Mouse (Mus musculus) frontal cortex, postnatal 14 days (tissue): ENCODE results near the gene Anxa5.

Experiments
- DNase-seq, 2 experiments: peaks; one replicate each; pipeline ENCODE4 v3.0.0; 2022; ENCODE audit warnings: low spot score in 2 of 2

Anxa5 gene

DNA sequence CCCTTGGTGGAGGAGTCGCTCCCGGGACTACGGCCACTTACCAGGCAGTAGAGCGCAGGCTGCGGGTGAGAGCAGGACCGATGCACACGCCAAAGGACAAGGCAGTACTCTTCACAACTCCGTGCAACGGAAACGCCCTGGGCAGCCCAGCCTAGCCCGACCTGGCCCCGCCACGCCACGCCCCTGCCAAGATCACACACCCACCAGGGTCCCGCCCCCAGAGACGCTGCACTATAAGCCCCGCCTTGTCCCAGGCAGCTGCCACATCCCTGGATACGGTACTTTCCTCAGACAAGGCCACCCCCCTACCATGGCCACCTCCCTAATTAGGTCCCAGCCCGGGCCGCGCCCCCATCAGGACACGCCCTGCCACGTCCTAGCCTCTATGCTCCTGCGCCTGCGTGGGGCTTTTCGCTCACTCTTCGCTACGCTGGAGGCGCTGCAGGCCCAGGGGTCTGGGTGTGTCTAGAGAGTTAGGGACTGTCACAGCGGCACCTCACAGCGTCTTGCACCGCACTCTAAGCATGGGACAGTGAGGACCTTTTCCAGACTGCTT lies at the start of gene Anxa5, which contains the start of gene 1810062G17Rik:
Anxa5 (minus strand) TSS at position 363 of the 556 bp plus-strand sequence.
1810062G17Rik (plus strand) TSS at position 406 of the 556 bp plus-strand sequence.
- DNase-seq, result peak; percentile 81 to 87

- no peak for DNase-seq
Measured at GRCm38 (mm10) chr3:36524466-36524865, 48.8 kb upstream of the Anxa5 start.

GRCm38 (mm10) chr3:36522137-36522536 lies 46.4 kb upstream of the Anxa5 start:
- DNase-seq, result no peak

- DNase-seq, result peak in 1 of 2 experiments; percentile 35
Measured at GRCm38 (mm10) chr3:36521073-36522060, 45.7 kb upstream of the Anxa5 start, which contains the start of gene Gm11549. TSS of gene Gm11549 (minus strand) at chr3:36521813.

DNA sequence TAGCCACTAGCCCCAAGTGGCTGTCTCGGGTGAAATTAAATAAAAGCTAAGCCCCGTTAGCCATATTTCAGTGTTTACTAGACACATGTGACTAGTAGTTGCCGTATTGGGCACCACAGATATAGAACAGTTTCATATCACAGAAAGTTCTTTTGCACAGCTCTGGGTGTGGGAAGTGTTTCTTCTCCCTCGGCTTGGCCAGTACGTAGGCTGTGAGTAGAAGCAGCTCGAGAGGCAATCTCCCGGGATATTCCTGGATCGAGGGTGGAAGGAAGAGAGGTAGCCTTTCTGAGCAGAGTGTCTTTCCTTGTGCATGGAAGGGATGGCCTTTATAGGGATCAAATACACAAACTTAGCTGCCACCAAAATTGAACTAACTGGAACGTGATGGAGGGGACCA lies 40.5 kb upstream of the Anxa5 start:
- DNase-seq, result peak in 1 of 2 experiments; percentile 35

DNA sequence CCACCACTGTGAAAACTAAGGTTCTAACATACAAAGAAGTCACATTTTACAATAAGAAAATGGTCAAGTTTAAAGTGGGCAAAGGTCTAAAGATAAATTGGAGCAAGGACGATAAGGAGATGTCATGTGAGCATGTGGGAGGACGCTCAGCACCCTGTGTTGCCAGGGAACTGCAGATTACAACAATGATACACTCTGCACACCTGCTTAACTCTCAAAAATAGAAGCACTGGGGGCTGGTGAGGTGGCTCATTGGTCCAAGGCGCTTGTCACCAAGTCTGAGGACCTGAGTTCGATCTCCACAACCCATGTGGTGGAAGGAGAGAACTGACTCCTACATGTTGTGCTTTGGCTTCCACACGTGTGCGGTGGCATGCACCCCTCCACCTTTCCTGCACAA lies 35.8 kb upstream of the Anxa5 start:
- DNase-seq, result no peak

GRCm38 (mm10) chr3:36505809-36506735 lies 30.4 kb upstream of the Anxa5 start:
- DNase-seq, result no peak

DNA sequence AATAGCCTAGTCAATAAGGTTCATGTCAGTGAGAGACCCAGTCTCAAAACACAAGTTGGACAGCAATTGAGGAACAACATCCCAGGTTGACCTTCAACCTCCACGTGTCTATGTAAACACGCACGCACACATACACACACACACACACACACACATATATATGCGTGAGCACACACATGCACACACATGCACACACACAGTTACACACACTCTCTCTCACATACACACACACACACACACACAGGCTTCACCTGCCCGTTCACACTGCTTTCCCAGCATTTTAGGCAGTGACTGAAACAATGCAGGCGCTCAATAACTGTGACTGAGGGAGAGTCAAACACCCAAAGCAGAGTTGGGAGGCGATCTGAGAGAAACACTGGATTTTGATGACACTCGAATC lies 29.6 kb upstream of the Anxa5 start:
- DNase-seq, result no peak

DNA sequence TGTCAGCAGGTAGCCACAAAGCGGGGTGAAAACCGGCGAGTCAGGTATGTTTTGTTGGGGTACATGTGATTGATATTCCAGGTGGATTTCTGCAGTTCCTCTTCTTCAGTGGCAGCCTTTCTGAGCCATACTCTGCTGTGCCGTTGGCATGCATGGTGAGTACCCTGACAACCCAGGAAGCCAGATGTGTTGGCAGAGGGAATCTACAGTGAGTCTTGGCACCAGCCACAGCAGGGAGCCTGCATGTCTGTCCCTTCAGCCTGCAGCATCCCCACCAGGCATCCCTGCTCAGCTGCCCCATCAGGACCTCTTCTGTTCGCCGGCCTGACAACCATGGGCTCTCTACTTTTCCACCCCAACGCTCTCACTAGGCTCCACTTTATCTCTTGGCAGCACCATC lies 25.9 kb upstream of the Anxa5 start:
- DNase-seq, result no peak

- DNase-seq, result no peak
Measured at GRCm38 (mm10) chr3:36500976-36501375, 25.3 kb upstream of the Anxa5 start.

DNA sequence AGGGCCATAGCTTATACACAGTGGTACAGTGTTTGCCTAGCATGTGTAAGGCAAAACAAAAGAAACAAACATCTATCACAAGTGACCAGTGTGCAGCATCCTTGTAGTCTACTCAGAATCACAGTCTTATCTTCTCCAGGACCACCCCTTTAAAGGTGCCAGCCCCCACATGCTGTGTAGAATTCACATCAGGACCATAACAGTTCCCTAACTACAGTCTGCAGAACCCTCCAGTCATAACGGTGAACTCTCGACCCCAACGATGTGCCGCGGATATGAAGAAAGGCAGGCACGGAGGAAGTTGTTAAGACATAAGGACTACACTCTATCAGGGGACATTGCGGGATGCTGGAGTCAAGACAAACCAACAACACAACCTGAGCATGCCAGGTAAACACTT lies 23.7 kb upstream of the Anxa5 start:
- no peak for DNase-seq

DNA sequence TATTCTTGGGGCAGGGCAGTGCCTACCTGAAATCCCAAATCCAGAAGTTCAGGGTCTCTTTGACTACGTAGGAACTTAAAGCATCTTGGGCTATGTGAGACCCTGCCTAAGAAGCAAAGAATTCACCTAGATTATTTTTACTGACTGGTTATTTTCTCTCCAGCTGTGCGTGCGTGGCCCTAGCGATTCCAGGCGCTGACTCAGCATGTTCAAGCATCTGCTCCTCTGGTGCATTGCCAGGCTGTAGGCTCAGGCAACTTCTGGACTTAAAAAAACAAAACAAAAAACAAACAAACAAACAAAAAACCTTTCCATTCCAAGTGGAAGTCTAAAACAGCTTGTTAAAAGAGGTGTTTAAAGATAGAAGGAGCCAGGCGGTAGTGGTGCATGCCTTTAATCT lies 22.5 kb upstream of the Anxa5 start:
- no peak for DNase-seq

DNA sequence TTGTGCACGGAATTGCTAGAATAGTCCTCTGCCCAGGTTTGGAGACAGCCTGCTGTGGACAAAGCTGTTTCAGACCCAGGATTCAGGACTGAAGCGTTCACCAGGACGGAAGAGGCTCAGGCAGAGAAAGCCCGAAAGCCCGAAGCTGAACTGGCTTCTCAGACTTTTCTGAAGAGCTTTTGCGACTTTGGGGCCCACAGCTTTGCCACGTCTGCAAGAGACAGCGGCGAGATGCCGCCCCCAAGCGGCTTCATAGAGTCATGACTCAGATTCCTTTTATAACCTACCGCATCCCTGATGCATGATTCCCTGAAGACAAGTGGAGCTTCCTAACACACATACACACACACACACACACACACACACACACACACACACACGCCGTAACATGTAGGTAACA lies 21.1 kb upstream of the Anxa5 start:
- DNase-seq, result peak; percentile 45 to 74

GRCm38 (mm10) chr3:36496273-36496672 lies 20.6 kb upstream of the Anxa5 start:
- DNase-seq, result no peak

GRCm38 (mm10) chr3:36495436-36495835 lies 19.7 kb upstream of the Anxa5 start:
- DNase-seq, result peak; percentile 67 to 82

GRCm38 (mm10) chr3:36494613-36495012 lies 18.9 kb upstream of the Anxa5 start:
- no peak for DNase-seq

GRCm38 (mm10) chr3:36493641-36494283 lies 18.1 kb upstream of the Anxa5 start:
- no peak for DNase-seq

- no peak for DNase-seq
Measured at GRCm38 (mm10) chr3:36492716-36493391, 17.2 kb upstream of the Anxa5 start.

- no peak for DNase-seq
Measured at GRCm38 (mm10) chr3:36491535-36491934, 15.8 kb upstream of the Anxa5 start.

- no peak for DNase-seq
Measured at GRCm38 (mm10) chr3:36489590-36489910, 13.9 kb upstream of the Anxa5 start.
